ENCODE assay signal across 9 mouse cellular contexts in the genomic region with DNA sequence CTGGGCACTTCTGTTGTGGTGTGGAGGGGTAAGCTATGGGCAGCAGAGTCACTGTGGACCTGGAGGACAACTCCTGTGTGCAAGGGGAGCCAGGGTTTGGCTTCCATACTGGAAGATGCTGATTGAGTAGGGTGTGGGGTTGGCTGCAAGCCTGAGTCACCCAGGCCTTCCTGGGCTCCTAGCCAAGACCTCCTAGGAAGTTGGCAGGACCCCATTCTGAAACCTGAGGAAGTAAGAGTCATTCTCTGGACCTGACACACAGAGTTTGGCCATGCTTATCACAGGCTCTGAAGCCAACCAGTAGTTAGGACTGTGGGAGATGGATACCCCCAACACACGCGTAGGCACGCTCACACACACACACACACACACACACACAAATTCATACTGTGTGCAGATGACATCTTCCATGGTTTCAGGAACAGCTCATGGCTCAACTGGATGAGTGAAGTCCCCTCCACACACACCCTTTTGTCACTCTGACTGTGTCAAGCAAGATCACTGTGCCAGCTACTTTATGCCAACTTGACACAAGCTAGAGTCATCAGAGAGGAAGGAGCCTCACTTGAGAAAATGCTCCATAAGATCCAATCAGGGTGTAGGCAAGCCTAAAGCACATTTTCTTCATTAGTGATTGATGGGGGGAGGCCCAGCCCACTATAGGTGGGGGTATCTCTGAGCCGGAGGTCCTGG. TPM values are rescaled to one million over a fixed set of nuclear protein-coding genes. Genes with fewer than 3 reads are reported as not detected.
DNase-seq lines count a peak whose midpoint lies in the region.
"Had no signal": no experiment of that assay in that cellular context is flagged by ENCODE, and none has a peak within 500 bp of the region (broad histone marks: within the 10 kb centered on the region; RNA-seq: fewer than 3 reads in every experiment).

No protein-coding gene starts in this region.

- DNase-seq in layer of hippocampus, adult 11-12 months (ENCODE audit: low spot score) = peak; percentile 30
- no peak for DNase-seq in layer of hippocampus, adult 9-10 months (ENCODE audit: low spot score)
- DNase-seq in adrenal gland, adult 2 months = peak; percentile 81
- peak; percentile 72 for DNase-seq in gastrocnemius, postnatal 10 days
- peak; percentile 60 to 65 for DNase-seq in lung, adult 18-20 months
- no peak for DNase-seq in left cerebral cortex, adult 9 months (ENCODE audit: low spot score in 2 of 2)
- DNase-seq in layer of hippocampus, adult 9-11 months = no peak
- no peak for DNase-seq in frontal cortex, postnatal 36 days (ENCODE audit: low spot score in 2 of 2)

RNA-seq across cellular contexts. Expression of gene Gstt4, which starts 5.5 kb away (rescaled TPM):
- total RNA-seq in adrenal gland, adult 2 months (2021) = not detected
- not detected in 2 replicates for polyA plus RNA-seq in adrenal gland, adult 2 months (2012; rRNA removed)
- not detected for total RNA-seq in gastrocnemius, postnatal 10 days (2021)
- polyA plus RNA-seq: heart, embryonic 13.5 days had no signal

RNA-seq across cellular contexts. Expression of gene Gstt2, which starts 9.4 kb away (rescaled TPM):
- total RNA-seq in adrenal gland, adult 2 months (2021) = 10 to 100 TPM; 32.9 to 36.6 TPM
- polyA plus RNA-seq in adrenal gland, adult 2 months (2012; rRNA removed) = 136 and 153 TPM in 2 replicates
- total RNA-seq in gastrocnemius, postnatal 10 days (2021) = 1 to 10 TPM; 7.1 to 8.4 TPM

RNA-seq across cellular contexts. Expression of gene Gstt1, which starts 29.4 kb away (rescaled TPM):
- 10 to 100 TPM; 52.0 to 64.8 TPM for total RNA-seq in adrenal gland, adult 2 months (2021)
- polyA plus RNA-seq in adrenal gland, adult 2 months (2012; rRNA removed) = 50.9 and 61.2 TPM in 2 replicates
- 10 to 100 TPM; 12.0 to 12.5 TPM for total RNA-seq in gastrocnemius, postnatal 10 days (2021)

RNA-seq across cellular contexts. Expression of gene Mif, which starts 32.2 kb away (rescaled TPM):
- total RNA-seq in adrenal gland, adult 2 months (2021) = 100 to 1,000 TPM; 268 to 376 TPM
- polyA plus RNA-seq in adrenal gland, adult 2 months (2012; rRNA removed) = 1,719 and 1,732 TPM in 2 replicates
- 100 to 1,000 TPM; 146 to 148 TPM for total RNA-seq in gastrocnemius, postnatal 10 days (2021)

RNA-seq across cellular contexts. Expression of gene Gstt3, which starts 46.6 kb away (rescaled TPM):
- 10 to 100 TPM; 16.9 to 28.9 TPM for total RNA-seq in adrenal gland, adult 2 months (2021)
- polyA plus RNA-seq in adrenal gland, adult 2 months (2012; rRNA removed) = 14.6 and 17.2 TPM in 2 replicates
- 1 to 10 TPM; 6.0 to 6.3 TPM for total RNA-seq in gastrocnemius, postnatal 10 days (2021)

Comparison
In these comparisons a context has a peak if more than half of its experiments do, and no peak if none do; other contexts are left out.
1. DNase-seq: peak in layer of hippocampus, adult 11-12 months (single experiment), adrenal gland, adult 2 months (single experiment), gastrocnemius, postnatal 10 days (single experiment) and lung, adult 18-20 months (2 of 2); none in layer of hippocampus, adult 9-10 months (single experiment), left cerebral cortex, adult 9 months (0 of 2), layer of hippocampus, adult 9-11 months (single experiment) and frontal cortex, postnatal 36 days (0 of 2).